Mouse (Mus musculus) left cerebral cortex, postnatal 36 days (tissue): ENCODE results near the gene Gm28047. TPM values are rescaled to one million over a fixed set of nuclear protein-coding genes. Genes with fewer than 3 reads are reported as not detected.
"Not testable (repeated sequence)": the region's sequence is repeated elsewhere in the genome, so short reads cannot be mapped to it uniquely, and the experiment has no call there.

Experiments used
- DNase-seq, 2 experiments: peaks; one replicate each; pipeline ENCODE4 v3.0.0; 2021 to 2022; ENCODE audit warnings: low spot score in 2 of 2, mixed read lengths in 1 of 2
- intact Hi-C: fragments of 180-260 bp; cut with DNase I; formaldehyde crosslinking; loops from one replicate; pipeline ENCODE4 v1.15.1; 2025
- total RNA-seq, 2 experiments: library from RNA; stranded (reverse); gene quantifications; 2 replicates each; pipeline ENCODE4 v1.2.3; 2021

The Gm28047 gene
- total RNA-seq: not detected

DNA sequence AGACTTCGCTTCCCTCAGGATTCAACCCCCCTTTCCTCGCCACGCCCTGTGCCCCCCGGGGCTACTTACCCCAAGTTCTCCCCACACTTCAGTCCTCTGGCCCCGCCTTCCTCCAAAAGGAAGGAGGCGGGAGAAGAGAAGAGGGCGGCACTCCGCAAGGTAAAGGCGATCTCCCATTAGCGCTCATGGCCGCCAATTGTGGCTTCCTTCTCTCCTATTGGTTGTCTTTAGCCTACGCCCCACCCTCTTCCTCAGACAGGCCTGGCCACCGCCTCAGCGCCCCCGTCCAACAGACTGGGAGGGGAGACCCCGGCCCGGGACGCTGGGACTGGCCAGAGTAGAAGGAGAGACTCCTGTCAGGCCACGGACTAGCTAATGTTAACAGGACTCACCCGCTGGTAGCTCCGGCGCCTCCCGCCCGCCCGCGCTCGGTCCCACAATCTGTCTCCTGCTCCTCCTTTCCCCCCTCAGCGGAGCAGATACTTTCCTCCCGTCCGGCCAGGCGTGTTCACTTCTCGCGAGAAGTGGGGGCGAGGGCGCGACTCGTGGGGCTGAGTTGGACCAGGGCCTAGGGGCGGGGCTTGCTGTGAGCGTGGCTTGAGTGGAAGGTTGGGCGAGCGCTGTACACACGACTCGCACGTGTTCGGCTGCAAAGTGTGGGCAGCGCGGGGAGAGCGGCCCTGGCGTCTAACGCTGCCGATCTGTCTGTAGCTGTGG, at the start of gene Gm28047, which contains the start of gene Atf7:
Gene Gm28047 (minus strand): TSS at position 98 of the 717 bp plus-strand sequence.
Gene Atf7 (minus strand): TSS at position 495 of the 717 bp plus-strand sequence.
- intact Hi-C loops: loop anchor here (2.0 to 5.0 kb wide), 2 partner anchors 43 to 46 kb away; no protein-coding TSS in a partner anchor

DNA sequence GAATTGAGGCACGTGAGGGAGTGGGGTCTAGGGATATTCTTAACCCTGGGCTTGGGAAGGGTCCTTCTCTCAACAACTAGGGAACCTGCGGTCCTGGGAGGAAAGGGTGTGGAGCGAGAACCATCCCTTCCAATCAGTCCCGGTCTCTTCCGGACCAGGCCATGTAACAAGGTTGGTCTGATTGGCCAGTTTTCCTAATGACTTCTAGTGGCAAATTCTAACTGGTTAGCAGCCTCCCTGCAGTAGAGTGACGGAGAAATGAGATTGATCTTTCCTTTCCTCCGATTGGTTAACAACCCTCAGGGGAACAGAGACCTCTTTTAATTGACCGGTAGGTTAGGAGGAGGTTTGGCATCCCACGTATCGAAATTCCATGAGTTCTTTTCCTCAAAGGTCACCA, 48.7 kb upstream of the Gm28047 start:
- peak; percentile 42 to 54 for DNase-seq
- intact Hi-C loops: loop anchor here (5.0 kb wide), 1 partner anchor 116 kb away; no protein-coding TSS in a partner anchor

More for the DNA sequence above, at the start of gene Gm28047, which contains the start of gene Atf7:
- DNase-seq: peak; percentile 99

DNA sequence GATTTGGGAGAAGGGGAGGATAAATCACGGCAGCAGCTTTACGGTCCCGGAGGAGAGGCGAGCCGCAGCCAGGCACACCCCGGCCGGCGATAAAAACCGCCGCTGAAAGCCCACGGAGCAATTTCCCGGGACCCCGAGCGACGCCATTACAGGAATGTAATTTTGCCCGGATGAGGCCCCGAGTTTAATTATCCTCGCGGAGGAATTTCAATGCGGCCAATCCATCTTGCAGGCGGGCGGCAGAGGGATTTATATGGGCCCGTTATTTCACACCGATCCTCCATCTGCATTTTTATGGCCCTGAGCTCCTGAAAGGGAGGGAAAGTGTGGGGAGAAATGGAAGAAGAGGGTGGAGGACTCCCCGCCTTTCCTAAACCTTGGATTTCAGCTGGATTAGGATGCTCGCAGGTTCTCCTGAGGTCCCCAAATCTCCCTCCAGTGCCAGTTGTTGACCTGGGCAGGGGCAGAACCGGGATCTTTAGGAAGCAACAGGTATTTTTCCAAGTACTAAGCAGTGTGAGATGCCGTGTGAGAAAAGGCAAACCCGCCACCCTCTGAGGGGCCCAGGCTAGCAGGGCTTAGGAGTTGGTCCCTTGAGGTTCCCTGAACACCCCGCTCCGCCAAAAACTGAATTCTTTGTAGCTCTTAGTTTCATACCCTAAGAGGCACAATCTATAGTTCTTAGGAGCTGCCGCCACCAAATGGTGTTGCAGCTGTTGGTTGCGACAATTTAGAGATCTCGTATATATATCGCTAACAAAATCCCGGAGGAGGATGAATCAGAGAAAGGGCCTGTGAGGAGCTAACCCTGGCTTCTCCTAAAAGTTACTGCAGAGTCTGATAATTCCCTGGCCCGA, 47.6 kb upstream of the Gm28047 start, which contains the start of gene Atp5g2:
Gene Atp5g2 (minus strand): TSS at position 138 of the 857 bp plus-strand sequence.
- intact Hi-C loops: loop anchor here (5.0 kb wide), 1 partner anchor 115 kb away; no protein-coding TSS in a partner anchor

DNA sequence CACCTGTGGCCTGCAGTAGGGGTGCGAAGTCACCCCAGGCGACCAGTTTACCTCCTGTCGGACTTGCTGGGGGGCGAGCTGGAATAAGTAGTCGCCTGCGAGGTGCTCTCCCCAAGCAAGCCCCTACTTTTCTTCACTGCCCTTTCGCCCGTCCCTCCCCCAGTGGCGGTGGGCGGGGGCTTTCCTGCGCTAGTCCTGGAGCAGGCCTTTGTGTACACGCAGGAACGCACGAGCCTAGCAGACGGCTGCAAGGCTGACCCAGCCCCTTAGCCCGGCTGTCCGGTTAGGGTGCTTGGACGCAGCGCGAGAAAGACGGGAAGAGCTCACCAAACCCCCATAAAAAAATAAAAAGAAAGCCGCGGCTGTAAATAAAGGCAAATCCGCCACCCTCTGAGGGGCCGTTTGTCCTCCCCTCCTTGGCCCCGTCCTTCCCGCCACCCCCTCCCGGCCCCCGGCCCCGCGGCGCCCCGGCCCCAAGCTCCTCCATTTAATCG, 46.9 kb upstream of the Gm28047 start:
- peak; percentile 73 for DNase-seq

More for the DNA sequence above, 47.6 kb upstream of the Gm28047 start, which contains the start of gene Atp5g2:
- peak; percentile 41 to 48 for DNase-seq

DNA sequence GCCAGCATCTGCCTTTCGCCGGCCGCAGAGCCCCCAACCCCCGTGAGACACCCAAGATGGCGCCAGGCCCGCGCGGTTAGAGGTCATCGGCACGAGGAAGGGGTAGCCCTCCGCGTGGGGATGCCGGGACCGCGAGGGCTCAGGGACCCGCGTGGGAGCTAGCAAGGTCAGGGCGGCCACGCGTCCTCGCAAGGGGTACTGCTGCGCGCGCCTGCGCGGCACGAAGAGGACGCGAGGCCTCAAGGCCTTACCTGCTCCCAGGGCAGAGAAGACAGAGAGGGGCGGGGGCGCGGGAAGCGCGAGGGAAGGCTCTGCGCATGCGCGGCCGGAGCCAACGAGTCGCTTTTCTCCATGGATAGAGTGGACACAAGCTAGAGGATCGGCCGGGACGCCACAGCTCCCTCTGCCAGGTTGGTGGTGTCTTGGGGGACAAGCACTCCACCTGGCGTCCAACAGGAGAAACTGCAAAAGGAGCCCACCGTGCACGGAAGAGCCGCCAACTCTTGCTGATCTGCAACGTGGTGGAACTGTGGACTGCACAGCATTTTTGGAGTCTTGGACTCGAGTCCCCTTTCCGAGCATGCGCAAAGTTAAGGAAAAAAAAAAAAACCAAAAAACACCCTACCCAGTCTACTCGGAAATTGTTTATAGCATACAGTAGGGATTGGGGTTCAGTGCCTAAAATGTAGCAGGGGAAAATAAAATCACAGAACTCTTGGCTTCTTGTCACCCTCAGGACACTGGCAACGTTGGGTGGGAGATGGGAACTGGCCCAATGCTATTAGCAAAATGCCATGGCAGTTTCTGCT, 46.1 kb upstream of the Gm28047 start:
- peak; percentile 97 to 98 for DNase-seq
- intact Hi-C loops: loop anchor here (2.0 to 5.0 kb wide), 2 partner anchors 46 to 114 kb away; partner anchors contain the start of genes Atf7 and Gm28047

More for the DNA sequence above, 46.9 kb upstream of the Gm28047 start:
- intact Hi-C loops: loop anchor here (2.0 to 5.0 kb wide), 2 partner anchors 47 to 114 kb away; partner anchors contain the start of genes Atf7 and Gm28047

DNA sequence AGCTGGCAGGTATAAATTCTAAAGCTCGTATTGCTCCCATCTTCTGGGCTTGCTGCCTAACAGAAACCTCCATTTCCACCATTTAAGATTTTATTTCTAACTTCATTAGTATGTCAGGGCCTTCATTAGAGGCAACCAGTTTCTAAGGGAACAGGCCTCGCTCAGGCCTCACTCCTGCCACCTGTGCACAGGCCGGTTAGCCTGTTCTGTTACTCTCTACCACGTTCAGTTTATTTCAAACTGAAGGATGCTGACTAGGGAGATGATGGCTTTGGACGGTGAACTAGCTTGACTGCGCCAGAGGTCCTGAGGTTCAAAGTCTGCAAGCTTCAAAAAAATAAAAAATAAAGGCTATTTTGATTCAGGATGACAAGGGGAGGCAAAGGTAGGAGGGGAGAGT, 45.4 kb upstream of the Gm28047 start:
- intact Hi-C loops: loop anchor here (2.0 to 5.0 kb wide), 2 partner anchors 45 to 113 kb away; partner anchors contain the start of genes Atf7 and Gm28047
- DNase-seq: peak; percentile 21 to 26

DNA sequence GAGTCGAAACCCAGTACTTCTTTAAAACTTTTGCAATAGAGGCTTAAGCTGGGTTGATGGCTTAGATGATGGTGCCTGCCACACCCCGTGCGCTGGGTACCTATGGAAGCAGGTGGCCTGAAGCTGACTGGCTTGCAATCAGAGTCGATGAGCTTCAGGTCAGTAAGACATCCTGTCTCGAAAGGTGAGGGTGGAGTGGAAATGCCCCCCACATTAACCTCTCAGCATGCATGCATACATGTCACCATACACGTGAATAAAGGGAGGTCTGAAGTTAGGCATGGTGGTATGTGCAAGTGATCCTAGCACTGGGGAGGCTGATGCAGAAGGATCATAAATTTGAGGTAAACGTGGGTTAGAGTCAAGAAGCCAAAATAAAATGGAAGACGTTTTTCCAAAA, 44.7 kb upstream of the Gm28047 start:
- DNase-seq: no peak
- intact Hi-C loops: loop anchor here (10.0 kb wide), 1 partner anchor 145 kb away; the partner anchor contains the start of gene Npff

DNA sequence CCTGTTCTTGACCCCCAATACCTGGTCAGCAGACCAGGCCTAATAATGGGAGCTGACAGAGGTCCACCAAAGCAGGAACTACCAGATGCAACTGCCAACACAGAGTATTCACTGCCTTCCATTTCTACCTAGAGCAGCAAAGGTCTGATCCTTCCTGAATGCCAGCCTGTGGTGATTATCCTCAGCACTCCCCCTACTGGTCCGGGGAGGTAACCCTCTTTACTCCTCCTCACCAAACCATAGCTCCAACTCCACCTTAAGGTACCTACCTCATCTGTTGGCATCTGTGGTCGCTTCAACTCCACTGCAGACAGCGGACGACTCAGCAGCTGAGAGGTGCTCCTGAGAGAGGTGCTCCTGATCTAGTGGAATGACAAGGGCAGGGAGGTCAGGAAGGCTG, 40.6 kb upstream of the Gm28047 start:
- intact Hi-C loops: loop anchor here (10.0 kb wide), 1 partner anchor 141 kb away; the partner anchor contains the start of gene Npff
- peak; percentile 47 to 49 for DNase-seq

DNA sequence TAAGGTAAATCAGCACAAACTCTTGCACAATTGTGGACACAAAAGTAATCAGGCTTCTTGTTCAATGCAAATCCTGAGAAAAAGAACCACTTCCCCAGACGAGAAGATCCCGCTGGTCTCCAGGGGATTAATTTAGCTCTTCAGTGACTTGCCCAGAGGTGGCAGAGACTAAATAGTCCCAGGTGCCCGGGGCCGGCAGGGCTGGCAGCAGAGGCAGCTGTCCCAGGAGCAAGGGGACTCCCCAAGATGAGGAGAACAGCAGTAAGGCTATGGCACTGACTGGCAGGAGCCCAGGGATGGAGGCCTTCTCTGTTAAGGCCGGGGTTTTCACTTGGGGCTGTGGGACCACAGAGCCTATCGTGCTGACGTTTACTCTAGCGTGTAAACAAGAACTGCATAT, 39.0 kb upstream of the Gm28047 start:
- no peak for DNase-seq
- intact Hi-C loops: loop anchor here (10.0 kb wide), 1 partner anchor 139 kb away; the partner anchor contains the start of gene Npff

DNA sequence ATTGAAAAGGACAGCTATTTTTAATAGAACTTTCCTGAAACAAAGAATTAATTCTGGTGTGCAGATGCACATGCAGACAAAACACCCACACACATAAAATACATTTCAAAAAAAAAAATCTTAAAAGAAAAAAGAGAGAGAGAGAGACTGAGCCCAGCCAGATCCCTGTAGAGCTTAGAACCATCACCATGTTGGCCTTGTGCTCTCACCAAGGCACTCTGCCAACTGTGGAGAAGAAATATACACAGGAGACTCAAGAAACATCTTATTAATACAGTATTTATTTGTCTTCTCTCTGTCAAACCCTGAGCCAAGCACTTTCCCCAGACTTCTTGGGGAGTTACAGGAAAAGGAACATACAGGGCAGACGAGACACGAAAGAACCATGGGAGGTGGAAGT, 37.7 kb upstream of the Gm28047 start:
- DNase-seq: not testable (repeated sequence)
- intact Hi-C loops: loop anchor here (10.0 kb wide), 1 partner anchor 138 kb away; the partner anchor contains the start of gene Npff

DNA sequence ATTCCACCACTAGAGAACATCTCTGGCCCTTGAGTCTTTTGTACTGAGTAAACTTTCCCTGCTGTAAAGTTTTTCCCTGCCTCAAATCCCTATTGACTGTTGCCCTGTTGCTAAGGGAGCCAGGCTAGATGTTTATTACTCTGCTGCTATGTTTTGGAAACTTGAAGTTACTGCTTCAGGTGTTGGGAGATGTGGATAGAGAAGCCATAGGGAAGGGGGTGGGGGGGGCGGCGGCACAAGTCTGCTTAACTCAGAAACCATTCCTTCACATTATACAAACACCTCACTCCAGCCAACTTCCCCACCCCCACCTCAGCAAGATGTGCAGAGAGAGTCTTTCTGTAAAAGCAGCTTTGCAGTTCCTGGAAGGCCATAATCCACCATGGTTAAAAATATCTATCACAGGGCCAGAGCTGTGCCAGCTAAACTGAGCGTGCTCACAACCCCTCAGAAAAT, 33.1 kb upstream of the Gm28047 start:
- peak; percentile 26 to 28 for DNase-seq
- intact Hi-C loops: no loop called here

DNA sequence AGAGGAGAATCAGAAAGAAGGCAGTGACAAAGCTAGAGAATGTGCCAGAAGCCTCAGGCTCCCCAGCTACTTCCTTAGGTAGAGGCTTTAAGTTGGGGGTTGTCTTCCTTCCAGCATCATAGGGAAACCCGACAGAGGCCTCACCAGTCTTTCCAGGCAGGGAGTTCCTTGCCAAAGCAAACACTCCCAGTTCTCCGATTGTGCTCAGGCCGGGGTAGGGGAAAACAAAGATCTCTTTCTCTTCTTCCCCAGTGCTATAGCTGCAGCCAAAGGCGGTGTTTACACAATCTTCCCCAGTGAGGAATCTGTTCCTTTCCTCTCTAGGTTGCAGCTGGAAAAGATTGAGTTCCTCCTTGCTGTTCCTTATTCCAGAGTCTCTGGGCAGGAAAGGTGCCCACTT, 31.8 kb upstream of the Gm28047 start:
- intact Hi-C loops: no loop called here
- no peak for DNase-seq

DNA sequence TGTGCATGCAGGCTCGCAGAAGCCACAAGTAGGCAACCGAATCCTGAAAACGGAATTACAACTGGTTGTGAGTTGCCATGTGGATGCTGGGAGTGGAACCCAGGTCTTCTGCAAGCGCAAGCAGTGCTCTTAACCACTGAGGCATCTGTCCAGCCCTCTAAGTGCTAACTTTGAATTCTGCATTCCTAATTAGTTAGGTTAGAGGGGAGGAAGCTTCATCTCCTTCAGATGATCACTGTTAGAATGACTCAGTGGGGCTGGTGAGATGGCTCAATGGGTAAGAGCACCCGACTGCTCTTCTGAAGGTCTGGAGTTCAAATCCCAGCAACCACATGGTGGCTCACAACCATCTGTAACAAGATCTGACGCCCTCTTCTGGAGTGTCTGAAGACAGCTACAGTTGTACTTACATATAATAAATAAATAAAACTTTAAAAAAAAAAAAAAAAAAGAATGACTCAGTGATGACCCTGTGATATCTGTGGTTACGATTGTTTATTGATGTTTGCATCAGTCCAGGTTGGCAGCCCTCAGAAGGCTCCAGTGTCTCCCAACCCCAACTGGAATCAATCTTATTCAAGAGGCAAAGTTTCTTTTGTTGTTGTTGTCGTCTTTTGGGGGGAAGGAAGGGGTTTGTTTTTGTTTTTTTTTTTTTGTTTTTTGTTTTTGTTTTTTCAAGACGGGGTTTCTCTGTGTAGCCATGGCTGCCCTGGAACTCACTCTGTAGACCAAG, 27.2 kb upstream of the Gm28047 start:
- intact Hi-C loops, DNase-seq: not testable (repeated sequence)

DNA sequence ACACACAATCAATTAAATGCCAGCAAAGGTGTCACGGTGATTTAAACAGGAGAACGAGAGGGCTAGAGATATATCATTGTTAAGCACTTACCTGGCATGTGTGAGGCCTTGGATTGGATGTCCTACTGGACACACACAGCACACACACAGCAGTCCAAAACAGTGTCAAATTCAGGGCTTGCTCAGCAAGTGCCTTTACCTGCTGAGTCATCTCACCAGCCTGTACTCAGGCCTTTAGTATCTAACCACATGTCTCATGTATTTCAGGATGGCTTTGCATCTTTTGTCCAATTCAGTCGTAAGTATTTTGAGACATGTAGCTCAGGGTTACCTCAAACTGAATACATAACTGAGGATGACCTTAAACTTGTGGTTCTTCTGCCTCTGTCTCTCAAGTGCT, 26.2 kb upstream of the Gm28047 start:
- intact Hi-C loops: no loop called here
- no peak for DNase-seq

DNA sequence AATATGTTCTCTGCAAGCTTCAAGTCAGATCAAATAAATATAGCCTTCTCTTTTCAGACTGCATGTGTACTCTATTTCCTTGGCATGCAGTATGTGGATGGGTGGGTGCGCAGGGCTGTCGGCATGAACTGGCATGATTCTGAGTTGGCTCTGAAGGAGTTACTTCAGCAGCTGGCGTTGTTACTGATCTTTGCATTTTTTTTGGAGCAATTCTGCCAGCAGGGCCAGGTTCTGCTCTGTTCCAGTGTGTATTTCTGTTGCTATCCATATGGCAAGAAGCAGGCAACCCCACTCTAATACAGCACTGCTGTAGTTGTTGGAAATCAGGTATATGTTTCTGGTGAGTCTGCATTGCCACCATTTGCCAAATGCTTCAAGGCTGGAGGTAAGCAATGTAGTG, 10.9 kb upstream of the Gm28047 start:
- intact Hi-C loops: no loop called here
- DNase-seq: peak; percentile 57 to 71

DNA sequence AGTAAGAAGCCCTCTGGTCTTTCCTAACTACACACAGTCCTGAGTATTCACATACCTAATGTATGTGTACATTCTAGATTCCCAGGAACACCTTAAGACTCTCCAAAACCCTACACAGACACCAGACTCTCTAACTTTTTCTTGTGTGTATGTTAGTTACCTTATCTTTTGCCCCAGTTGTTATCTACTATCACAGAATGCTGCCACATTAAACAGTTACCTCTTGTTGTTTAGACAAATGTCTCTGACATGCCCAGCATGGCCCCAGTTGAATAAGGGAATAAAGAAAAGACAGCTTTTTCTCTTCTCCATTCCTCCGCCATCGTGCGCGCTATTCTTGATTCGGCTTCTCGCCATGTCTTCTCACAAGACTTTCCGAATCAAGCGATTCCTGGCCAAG, 9.8 kb upstream of the Gm28047 start:
- no peak for DNase-seq
- intact Hi-C loops: no loop called here

DNA sequence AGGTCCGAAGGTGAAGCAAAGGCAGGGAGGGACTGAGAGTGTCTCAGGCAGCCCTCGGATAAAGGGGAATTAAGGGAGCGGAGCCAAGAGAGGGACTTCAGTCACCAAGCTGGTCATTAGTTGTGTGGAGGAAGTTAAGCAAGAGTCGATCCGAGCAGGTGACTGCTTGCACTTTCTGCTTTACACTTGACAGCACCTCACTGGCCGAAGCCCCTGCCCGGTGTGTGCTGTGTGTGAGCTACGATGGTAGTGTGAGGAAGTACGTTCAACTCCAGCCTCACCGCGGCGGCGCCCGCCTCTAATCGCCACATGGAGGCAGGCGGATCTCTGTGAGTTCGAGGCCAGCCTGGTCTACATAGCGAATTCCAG, 804 bp upstream of the Gm28047 start:
- intact Hi-C loops: loop anchor here (2.0 to 5.0 kb wide), 2 partner anchors 43 to 45 kb away; no protein-coding TSS in a partner anchor

More for the DNA sequence above, 804 bp upstream of the Gm28047 start:
- no peak for DNase-seq
